Mouse (Mus musculus) layer of hippocampus, adult 2 months (tissue): Measurements from ENCODE around the gene Ptges3l. TPM values are rescaled to one million over a fixed set of nuclear protein-coding genes. Genes with fewer than 3 reads are reported as not detected.
"Not testable (repeated sequence)": the region's sequence is repeated elsewhere in the genome, so short reads cannot be mapped to it uniquely, and the experiment has no call there.

Source experiments
- DNase-seq, 2 experiments: peaks; one replicate each; pipeline ENCODE4 v3.0.0; 2022; ENCODE audit warnings: low spot score in 2 of 2
- H3K27ac ChIP-seq: fragments of 200-600 bp; 2 replicates; pipeline ENCODE4 v1.8.1; 2022
- H3K4me3 ChIP-seq: fragments of 200-600 bp; 2 replicates; pipeline ENCODE4 v1.8.1; 2022; ENCODE audit warnings: mild to moderate bottlenecking
- CTCF ChIP-seq: fragments of 200-600 bp; conservative IDR thresholded peaks from 2 replicates; pipeline ENCODE4 v1.8.1; 2022; ENCODE audit warnings: antibody characterized with exemption, mild to moderate bottlenecking, moderate library complexity
- long read RNA-seq, 2 experiments: library from polyadenylated mRNA; stranded (forward); transcript quantifications; one replicate each; pipeline ENCODE4 v2.0.0; 2021; ENCODE audit warnings: borderline mapping rate in 2 of 2
- total RNA-seq, 2 experiments: library from RNA; stranded (reverse); gene quantifications; 2 replicates each; pipeline ENCODE4 v1.2.3; 2021

Ptges3l gene
- 1 to 10 TPM in 1 of 2 experiments, under 1 TPM in 1; 0.71 to 2.0 TPM for total RNA-seq
- long read RNA-seq, experiment 1 = 0 reads
- long read RNA-seq, experiment 2 = 0 reads

GRCm38 (mm10) chr11:101424925-101425813, at the start of gene Ptges3l, which contains the start of gene Rundc1:
TSS of gene Ptges3l (minus strand) at chr11:101425333.
TSS of gene Rundc1 (plus strand) at chr11:101425085.
- H3K27ac ChIP-seq = peak within 1 kb of the TSS; percentile 96
- peak; percentile 52 for TF ChIP-seq CTCF
- DNase-seq = peak; percentile 98
- peak within 1 kb of the TSS; percentile 91 for H3K4me3 ChIP-seq

GRCm38 (mm10) chr11:101474298-101474697, 49.2 kb upstream of the Ptges3l start:
- no peak for DNase-seq
- TF ChIP-seq CTCF = no peak
- H3K4me3 ChIP-seq = no peak overlapping the region

GRCm38 (mm10) chr11:101473686-101474085, 48.6 kb upstream of the Ptges3l start:
- H3K4me3 ChIP-seq, DNase-seq: not testable (repeated sequence)

More at GRCm38 (mm10) chr11:101474298-101474697, 49.2 kb upstream of the Ptges3l start:
- no peak overlapping the region for H3K27ac ChIP-seq

GRCm38 (mm10) chr11:101472336-101472735, 47.2 kb upstream of the Ptges3l start:
- Histone ChIP-seq H3K27ac (peak overlapping the region; percentile 33; the same call in 1 of the 2 replicates), H3K4me3 (no peak overlapping the region)
- TF ChIP-seq CTCF = no peak
- DNase-seq = peak in 1 of 2 experiments; percentile 36

More at GRCm38 (mm10) chr11:101473686-101474085, 48.6 kb upstream of the Ptges3l start:
- H3K27ac ChIP-seq = not testable (repeated sequence)

- no peak for TF ChIP-seq CTCF
- peak overlapping the region; percentile 33; the same call in 1 of the 2 replicates for H3K27ac ChIP-seq
- no peak for DNase-seq
- no peak overlapping the region for H3K4me3 ChIP-seq
Measured at GRCm38 (mm10) chr11:101471926-101472325, 46.8 kb upstream of the Ptges3l start.

- DNase-seq = no peak
- TF ChIP-seq CTCF = no peak
- H3K27ac ChIP-seq = no peak overlapping the region
- no peak overlapping the region for H3K4me3 ChIP-seq
Measured at GRCm38 (mm10) chr11:101470206-101470605, 45.1 kb upstream of the Ptges3l start.

GRCm38 (mm10) chr11:101469155-101469554, 44.0 kb upstream of the Ptges3l start:
- no peak for DNase-seq
- TF ChIP-seq CTCF = no peak
- Histone ChIP-seq H3K27ac (peak overlapping the region; percentile 85), H3K4me3 (peak overlapping the region; percentile 68; the same call in 1 of the 2 replicates)

- no peak for DNase-seq
- H3K4me3 ChIP-seq = peak overlapping the region; percentile 68
- peak overlapping the region; percentile 85 for H3K27ac ChIP-seq
- TF ChIP-seq CTCF = no peak
Measured at GRCm38 (mm10) chr11:101468731-101469130, 43.6 kb upstream of the Ptges3l start.

GRCm38 (mm10) chr11:101468263-101468688, 43.1 kb upstream of the Ptges3l start:
- TF ChIP-seq CTCF = no peak
- Histone ChIP-seq H3K27ac (peak overlapping the region; percentile 85), H3K4me3 (peak overlapping the region; percentile 68)
- no peak for DNase-seq

- peak; percentile 85 for TF ChIP-seq CTCF
- peak; percentile 62 to 71 for DNase-seq
- Histone ChIP-seq H3K27ac (peak overlapping the region; percentile 85), H3K4me3 (peak overlapping the region; percentile 68)
Measured at GRCm38 (mm10) chr11:101467477-101468262, 42.5 kb upstream of the Ptges3l start.

GRCm38 (mm10) chr11:101466552-101466950, 41.4 kb upstream of the Ptges3l start:
- H3K4me3 ChIP-seq = peak overlapping the region; percentile 63
- not testable (repeated sequence) for H3K27ac ChIP-seq, DNase-seq

- peak in 1 of 2 experiments; percentile 45 for DNase-seq
- TF ChIP-seq CTCF = peak; percentile 37
- Histone ChIP-seq H3K4me3 (peak within 1 kb of the TSS; percentile 63), H3K27ac (peak within 1 kb of the TSS; percentile 81)
Measured at GRCm38 (mm10) chr11:101465869-101466551, 40.9 kb upstream of the Ptges3l start, which contains the start of gene Vat1. TSS of gene Vat1 (minus strand) at chr11:101466230.
